Mouse (Mus musculus): ENCODE results near the gene Fam13c. TPM values are rescaled to one million over a fixed set of nuclear protein-coding genes. Genes with fewer than 3 reads are reported as not detected.

Gene Fam13c
- polyA plus RNA-seq, 1 experiment from 2014 or later = 19.1 TPM

- Histone ChIP-seq H3K4me3 (replicated peaks) (no peak overlapping the region), H3K36me3 (replicated peaks) (peaks cover 12% of the 10 kb centered on the region), H3K4me1 (no peaks in the 10 kb centered on the region), H3K9me3 (no peaks in the 10 kb centered on the region), H3K27me3 (no peaks in the 10 kb centered on the region), H3K27ac (no peak overlapping the region), H3K9ac (no peak overlapping the region), H3K4me2 (no peak overlapping the region)
- no peak for ATAC-seq (ENCODE audit: low FRiP score)
- 71% methylated on average over 8 of the region's 8 CpGs for WGBS
These were observed 93.1 kb downstream of the Fam13c start for GRCm38 (mm10) chr10:70533301-70533781.

DNA sequence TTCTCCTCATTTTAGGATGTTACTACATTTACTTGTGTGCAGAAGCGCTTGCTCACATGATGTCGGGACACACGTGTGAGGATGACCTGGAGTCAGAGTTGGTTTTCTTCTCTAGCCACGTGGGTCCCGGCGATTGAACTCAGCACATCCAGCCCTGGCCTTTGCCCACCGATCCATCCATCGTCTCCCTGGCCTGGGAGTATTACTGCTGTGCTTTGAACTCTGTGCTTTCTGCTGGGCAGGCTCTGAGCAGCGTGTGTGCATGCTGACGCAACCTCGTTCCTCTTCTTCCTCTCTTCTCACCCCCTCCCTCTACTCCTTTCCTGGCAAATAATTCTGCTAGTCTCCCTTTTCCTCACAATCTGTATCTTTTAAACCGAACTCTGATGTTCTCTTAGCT lies 93.7 kb downstream of the Fam13c start:
- no peak overlapping the region for H3K4me3 ChIP-seq (replicated peaks)
- no peaks in the 10 kb centered on the region for H3K9me3 ChIP-seq
- no peak overlapping the region for H3K4me2 ChIP-seq
- WGBS = 91% methylated on average over 12 of the region's 12 CpGs
- H3K36me3 ChIP-seq (replicated peaks) = peaks cover 16% of the 10 kb centered on the region
- H3K27ac ChIP-seq = no peak overlapping the region
- no peaks in the 10 kb centered on the region for H3K4me1 ChIP-seq
- H3K27me3 ChIP-seq = no peaks in the 10 kb centered on the region
- no peak overlapping the region for H3K9ac ChIP-seq
- no peak for ATAC-seq (ENCODE audit: low FRiP score)

- no peak for ATAC-seq (ENCODE audit: low FRiP score)
- WGBS = 98% methylated on average over 10 of the region's 10 CpGs
- Histone ChIP-seq H3K4me2 (no peak overlapping the region), H3K9me3 (no peaks in the 10 kb centered on the region), H3K4me3 (replicated peaks) (no peak overlapping the region), H3K4me1 (no peaks in the 10 kb centered on the region), H3K9ac (no peak overlapping the region), H3K36me3 (replicated peaks) (peaks cover 19% of the 10 kb centered on the region), H3K27me3 (no peaks in the 10 kb centered on the region), H3K27ac (no peak overlapping the region)
These were observed 94.3 kb downstream of the Fam13c start for GRCm38 (mm10) chr10:70534571-70534970.

GRCm38 (mm10) chr10:70535401-70535800 lies 95.1 kb downstream of the Fam13c start:
- Histone ChIP-seq H3K9me3 (no peaks in the 10 kb centered on the region), H3K27me3 (no peaks in the 10 kb centered on the region), H3K4me1 (no peaks in the 10 kb centered on the region), H3K36me3 (replicated peaks) (peaks cover 19% of the 10 kb centered on the region), H3K9ac (no peak overlapping the region), H3K4me3 (replicated peaks) (no peak overlapping the region), H3K4me2 (no peak overlapping the region), H3K27ac (no peak overlapping the region)
- ATAC-seq (ENCODE audit: low FRiP score) = no peak
- 94% methylated on average over 12 of the region's 12 CpGs for WGBS

DNA sequence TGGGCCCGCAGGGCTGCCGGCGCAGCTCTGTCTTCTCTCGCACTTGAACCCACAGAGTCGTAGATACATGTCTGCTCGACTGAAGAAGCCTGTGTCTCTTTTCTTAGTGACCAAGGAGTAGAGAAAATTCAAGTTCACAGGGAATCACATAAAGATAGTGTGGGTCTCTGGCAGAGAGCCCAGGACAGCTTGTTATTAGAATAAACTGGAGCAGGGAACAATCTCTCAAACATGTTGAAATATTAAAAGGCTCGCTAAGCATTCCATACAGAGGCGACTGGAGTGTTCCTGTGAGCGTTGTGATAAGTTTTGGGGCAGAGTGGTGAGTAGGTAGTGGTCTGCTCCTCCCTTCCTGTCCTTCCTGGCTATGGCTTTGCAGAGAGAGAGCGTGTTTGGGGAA lies 97.4 kb downstream of the Fam13c start:
- Histone ChIP-seq H3K27me3 (no peaks in the 10 kb centered on the region), H3K9me3 (no peaks in the 10 kb centered on the region), H3K4me3 (replicated peaks) (no peak overlapping the region), H3K4me2 (no peak overlapping the region), H3K4me1 (no peaks in the 10 kb centered on the region), H3K36me3 (replicated peaks) (peaks cover 20% of the 10 kb centered on the region), H3K9ac (no peak overlapping the region), H3K27ac (no peak overlapping the region)
- 96% methylated on average over 10 of the region's 10 CpGs for WGBS
- ATAC-seq (ENCODE audit: low FRiP score) = no peak

GRCm38 (mm10) chr10:70539251-70539650 lies 99.0 kb downstream of the Fam13c start:
- no peak for ATAC-seq (ENCODE audit: low FRiP score)
- WGBS = 93% methylated on average over 9 of the region's 9 CpGs
- H3K9me3 ChIP-seq = no peaks in the 10 kb centered on the region
- no peak overlapping the region for H3K4me3 ChIP-seq (replicated peaks)
- peaks cover 22% of the 10 kb centered on the region for H3K36me3 ChIP-seq (replicated peaks)
- no peak overlapping the region for H3K9ac ChIP-seq
- H3K27ac ChIP-seq = no peak overlapping the region
- H3K27me3 ChIP-seq = no peaks in the 10 kb centered on the region
- H3K4me2 ChIP-seq = no peak overlapping the region
- H3K4me1 ChIP-seq = no peaks in the 10 kb centered on the region

GRCm38 (mm10) chr10:70540456-70541195 lies 100.3 kb downstream of the Fam13c start:
- no peaks in the 10 kb centered on the region for H3K27me3 ChIP-seq
- H3K9ac ChIP-seq = no peak overlapping the region
- no peak overlapping the region for H3K27ac ChIP-seq
- peaks cover 30% of the 10 kb centered on the region for H3K36me3 ChIP-seq (replicated peaks)
- H3K4me3 ChIP-seq (replicated peaks) = no peak overlapping the region
- H3K9me3 ChIP-seq = no peaks in the 10 kb centered on the region
- no peak overlapping the region for H3K4me2 ChIP-seq
- no peaks in the 10 kb centered on the region for H3K4me1 ChIP-seq
- 85% methylated on average over 9 of the region's 9 CpGs for WGBS
- ATAC-seq (ENCODE audit: low FRiP score) = no peak

GRCm38 (mm10) chr10:70542857-70543256 lies 102.6 kb downstream of the Fam13c start:
- Histone ChIP-seq H3K9ac (no peak overlapping the region), H3K36me3 (replicated peaks) (peaks cover 35% of the 10 kb centered on the region), H3K9me3 (no peaks in the 10 kb centered on the region), H3K27me3 (no peaks in the 10 kb centered on the region), H3K27ac (no peak overlapping the region), H3K4me2 (no peak overlapping the region), H3K4me1 (no peaks in the 10 kb centered on the region), H3K4me3 (replicated peaks) (no peak overlapping the region)
- ATAC-seq (ENCODE audit: low FRiP score) = no peak
- WGBS = 81% methylated on average over 6 of the region's 6 CpGs

- Histone ChIP-seq H3K4me1 (no peaks in the 10 kb centered on the region), H3K27me3 (no peaks in the 10 kb centered on the region), H3K9ac (no peak overlapping the region), H3K4me3 (replicated peaks) (no peak overlapping the region), H3K4me2 (no peak overlapping the region), H3K9me3 (no peaks in the 10 kb centered on the region), H3K36me3 (replicated peaks) (peaks cover 37% of the 10 kb centered on the region), H3K27ac (no peak overlapping the region)
- 89% methylated on average over 3 of the region's 3 CpGs for WGBS
- no peak for ATAC-seq (ENCODE audit: low FRiP score)
These were observed 112.2 kb downstream of the Fam13c start for GRCm38 (mm10) chr10:70552531-70552930.

- H3K9me3 ChIP-seq = no peaks in the 10 kb centered on the region
- H3K4me1 ChIP-seq = no peaks in the 10 kb centered on the region
- H3K9ac ChIP-seq = no peak overlapping the region
- H3K36me3 ChIP-seq (replicated peaks) = peaks cover 23% of the 10 kb centered on the region
- no peak overlapping the region for H3K27ac ChIP-seq
- WGBS = 25% methylated on average over 3 of the region's 3 CpGs
- H3K27me3 ChIP-seq = no peaks in the 10 kb centered on the region
- ATAC-seq (ENCODE audit: low FRiP score) = no peak
- H3K4me2 ChIP-seq = no peak overlapping the region
- H3K4me3 ChIP-seq (replicated peaks) = no peak overlapping the region
These were observed 123.4 kb downstream of the Fam13c start for GRCm38 (mm10) chr10:70563636-70564035.

- H3K27ac ChIP-seq = no peak overlapping the region
- no peaks in the 10 kb centered on the region for H3K27me3 ChIP-seq
- WGBS = 79% methylated on average over 7 of the region's 7 CpGs
- no peak overlapping the region for H3K4me2 ChIP-seq
- no peak overlapping the region for H3K4me3 ChIP-seq (replicated peaks)
- H3K4me1 ChIP-seq = no peaks in the 10 kb centered on the region
- ATAC-seq (ENCODE audit: low FRiP score) = no peak
- H3K36me3 ChIP-seq (replicated peaks) = no peaks in the 10 kb centered on the region
- no peak overlapping the region for H3K9ac ChIP-seq
- no peaks in the 10 kb centered on the region for H3K9me3 ChIP-seq
These were observed 141.4 kb downstream of the Fam13c start for GRCm38 (mm10) chr10:70581556-70582211.

DNA sequence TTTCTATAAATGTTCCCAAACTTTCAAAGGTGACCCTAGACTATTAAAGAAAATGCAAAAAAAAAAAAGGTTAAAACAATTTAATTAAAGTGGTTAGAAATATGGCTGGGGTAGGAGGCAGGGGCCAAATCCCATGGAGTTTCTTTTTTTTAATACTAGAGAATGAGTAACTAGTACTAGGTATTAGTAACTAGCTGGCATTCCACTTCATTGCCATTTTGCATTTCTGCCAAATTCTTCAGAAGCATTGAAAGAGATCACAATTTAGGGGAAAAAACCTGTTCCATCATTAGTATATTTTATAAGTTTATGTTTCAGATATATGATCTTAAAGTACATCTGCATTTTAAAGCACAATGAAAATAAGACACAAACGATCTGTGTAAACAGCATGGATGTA lies 143.9 kb downstream of the Fam13c start:
- Histone ChIP-seq H3K9me3 (no peaks in the 10 kb centered on the region), H3K36me3 (replicated peaks) (no peaks in the 10 kb centered on the region), H3K4me3 (replicated peaks) (no peak overlapping the region), H3K27me3 (no peaks in the 10 kb centered on the region), H3K4me1 (peaks cover 4% of the 10 kb centered on the region; the same call in 1 of the 2 replicates), H3K27ac (no peak overlapping the region), H3K9ac (no peak overlapping the region), H3K4me2 (no peak overlapping the region)
- WGBS = 91% methylated on average over 1 of the region's 1 CpGs
- ATAC-seq (ENCODE audit: low FRiP score) = no peak

Data from forebrain, embryonic 12.5 days (tissue).